Mouse (Mus musculus) embryonic stem cell, embryonic (primary cell): ENCODE results near the gene Havcr1.

ENCODE experiments used
- CTCF ChIA-PET, 4 experiments: fragments of 300-600 bp in 2 of 4; fragments of 350-600 bp in 2 of 4; sonication (Branson Sonifier 250); formaldehyde crosslinking; loops; one replicate each; lab custom pipeline; 2022; ENCODE audit warnings: inconsistent platforms in 2 of 4; lab: Charles Lee
- POLR2A ChIA-PET, 4 experiments: fragments of 300-600 bp in 2 of 4; fragments of 350-600 bp in 2 of 4; sonication (Branson Sonifier 250); formaldehyde crosslinking; loops; one replicate each; lab custom pipeline; 2022; ENCODE audit warnings: antibody characterized with exemption in 4 of 4, inconsistent platforms in 1 of 4; lab: Charles Lee

Havcr1 gene

DNA sequence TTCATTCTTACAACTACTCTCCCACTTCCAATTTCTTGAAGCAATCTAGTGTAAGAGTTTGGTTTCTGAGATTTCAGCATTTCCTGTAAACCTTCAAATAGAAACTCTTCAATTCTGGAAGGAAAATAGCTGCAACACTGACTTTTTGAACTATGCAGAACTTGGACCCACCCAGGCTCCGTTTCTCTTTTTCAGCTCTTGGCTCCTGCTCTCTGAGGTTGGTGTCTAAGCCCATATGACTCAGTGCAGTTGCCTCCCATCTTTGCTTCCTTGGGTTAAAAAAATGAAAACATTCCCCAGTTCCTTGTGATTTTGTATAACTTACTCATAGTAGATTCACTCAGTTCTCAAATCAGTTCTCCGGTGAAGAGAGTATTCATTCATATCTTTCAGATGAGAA is 69.6 kb downstream of the Havcr1 start:
- ChIA-PET CTCF (no interaction called here), POLR2A (no interaction called here)

DNA sequence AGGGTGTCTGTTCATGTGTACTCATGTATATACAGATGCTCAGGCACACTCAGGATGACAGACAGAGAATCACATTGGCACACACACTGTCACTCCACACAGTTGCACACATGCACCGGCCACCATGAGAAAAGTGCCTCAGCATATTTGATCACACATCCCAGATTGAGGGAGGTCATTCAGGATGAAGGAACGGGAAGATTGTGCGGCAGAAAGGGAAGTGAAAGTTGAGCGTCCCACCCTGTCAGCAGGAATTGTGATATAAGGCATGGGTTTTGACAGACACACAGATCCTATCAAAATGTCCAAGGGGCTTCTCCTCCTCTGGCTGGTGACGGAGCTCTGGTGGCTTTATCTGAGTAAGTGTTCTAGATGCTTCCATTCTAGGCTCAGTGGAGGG is 75.6 kb downstream of the Havcr1 start, which contains the start of gene Timd4:
Gene Timd4 (plus strand): TSS at position 290 of the 400 bp plus-strand sequence.
- CTCF ChIA-PET, result no interaction called here
- POLR2A ChIA-PET, result no interaction called here

DNA sequence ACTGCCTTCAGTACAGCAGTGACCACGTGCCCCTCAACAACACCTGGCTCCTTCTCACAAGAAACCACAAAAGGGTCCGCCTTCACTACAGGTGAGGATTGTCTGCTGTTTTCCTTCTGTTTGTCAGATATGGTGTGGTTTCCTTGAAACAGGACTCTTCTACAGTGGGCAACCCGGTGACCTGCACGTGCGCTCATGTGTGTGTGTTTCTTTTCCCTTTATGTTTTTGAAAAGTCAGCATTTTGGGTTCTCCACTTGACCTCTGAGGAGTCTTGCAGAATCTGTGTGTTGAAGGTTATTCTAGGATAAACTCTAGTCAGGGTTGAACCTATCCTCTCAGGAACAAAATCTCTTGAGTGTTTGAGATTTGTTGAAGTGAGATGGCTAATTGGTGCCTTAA is 82.8 kb downstream of the Havcr1 start:
- CTCF ChIA-PET, result interaction anchor here in 1 of 4 experiments (0.6 kb wide), 1 partner anchor 860 kb away, joined by 3 read pairs; no protein-coding TSS in a partner anchor

DNA sequence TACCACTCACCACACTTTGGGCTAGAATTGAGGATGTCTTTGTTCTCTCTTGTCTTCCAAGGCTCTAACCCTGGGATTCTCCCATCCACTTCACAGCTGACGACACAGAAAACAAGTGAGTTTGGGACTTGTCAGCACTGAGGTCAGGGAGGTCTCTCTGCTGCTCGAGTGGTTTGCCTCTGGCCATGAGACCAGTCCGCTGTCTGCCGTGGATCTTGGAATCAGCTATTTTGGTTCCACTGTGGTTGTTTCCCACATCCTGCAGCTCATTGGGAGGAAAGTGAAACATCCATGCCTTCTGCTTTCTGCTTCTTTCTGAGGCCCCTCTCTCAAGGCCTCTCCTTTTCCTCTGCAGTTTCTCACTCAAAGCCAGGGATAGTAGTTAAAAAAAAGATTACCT is 85.0 kb downstream of the Havcr1 start:
- ChIA-PET POLR2A (no interaction called here), CTCF (no interaction called here)

More for the DNA sequence above, 82.8 kb downstream of the Havcr1 start:
- POLR2A ChIA-PET, result no interaction called here
